In genomic region chr1:126849481-126849880, GRCm38 (mm10) we compare ENCODE assay signal across 16 mouse cellular contexts.
"Had no signal": no experiment of that assay in that cellular context is flagged by ENCODE, and none has a peak within 500 bp of the region (broad histone marks: within the 10 kb centered on the region; RNA-seq: fewer than 3 reads in every experiment).

No protein-coding gene starts in this region.

- H3K9me3 ChIP-seq: neural tube, embryonic 12.5 days; neural tube, embryonic 13.5 days; neural tube, embryonic 15.5 days; stomach, embryonic 15.5 days had no signal

- H3K4me2 ChIP-seq: neural tube, embryonic 12.5 days; neural tube, embryonic 13.5 days; neural tube, embryonic 15.5 days; stomach, embryonic 15.5 days had no signal

- H3K27ac ChIP-seq: neural tube, embryonic 12.5 days; neural tube, embryonic 13.5 days; neural tube, embryonic 15.5 days; stomach, embryonic 15.5 days; stomach, postnatal 0 days had no signal

- H3K27me3 ChIP-seq: neural tube, embryonic 12.5 days; neural tube, embryonic 13.5 days; neural tube, embryonic 15.5 days; stomach, embryonic 15.5 days had no signal

- H3K9ac ChIP-seq: neural tube, embryonic 12.5 days; neural tube, embryonic 13.5 days; neural tube, embryonic 15.5 days; stomach, embryonic 15.5 days had no signal

- H3K4me1 ChIP-seq: neural tube, embryonic 12.5 days; neural tube, embryonic 13.5 days; neural tube, embryonic 15.5 days; stomach, embryonic 15.5 days had no signal

- DNase-seq: right cerebral cortex, adult 18-20 months; right cerebral cortex, postnatal 14 days; right cerebral cortex, postnatal 25 days; right cerebral cortex, postnatal 4 days; spleen, adult 18-20 months; thymus, adult 18-20 months; thymus, adult 2 months; thymus, postnatal 14 days; thymus, postnatal 25 days; thymus, postnatal 36 days; thymus, postnatal 4 days had no signal

- H3K4me3 ChIP-seq: neural tube, embryonic 12.5 days; neural tube, embryonic 13.5 days; neural tube, embryonic 15.5 days; stomach, embryonic 15.5 days had no signal

- H3K36me3 ChIP-seq: neural tube, embryonic 12.5 days; neural tube, embryonic 13.5 days; neural tube, embryonic 15.5 days; stomach, embryonic 15.5 days had no signal
